Mouse (Mus musculus) telencephalon, adult 2 months (tissue): ENCODE results near the gene Ncs1.

Experiments used
- DNase-seq: peaks from one replicate; pipeline ENCODE4 v3.0.0-alpha.2; 2011; ENCODE audit warnings: low read depth, low spot score

Gene Ncs1

DNA sequence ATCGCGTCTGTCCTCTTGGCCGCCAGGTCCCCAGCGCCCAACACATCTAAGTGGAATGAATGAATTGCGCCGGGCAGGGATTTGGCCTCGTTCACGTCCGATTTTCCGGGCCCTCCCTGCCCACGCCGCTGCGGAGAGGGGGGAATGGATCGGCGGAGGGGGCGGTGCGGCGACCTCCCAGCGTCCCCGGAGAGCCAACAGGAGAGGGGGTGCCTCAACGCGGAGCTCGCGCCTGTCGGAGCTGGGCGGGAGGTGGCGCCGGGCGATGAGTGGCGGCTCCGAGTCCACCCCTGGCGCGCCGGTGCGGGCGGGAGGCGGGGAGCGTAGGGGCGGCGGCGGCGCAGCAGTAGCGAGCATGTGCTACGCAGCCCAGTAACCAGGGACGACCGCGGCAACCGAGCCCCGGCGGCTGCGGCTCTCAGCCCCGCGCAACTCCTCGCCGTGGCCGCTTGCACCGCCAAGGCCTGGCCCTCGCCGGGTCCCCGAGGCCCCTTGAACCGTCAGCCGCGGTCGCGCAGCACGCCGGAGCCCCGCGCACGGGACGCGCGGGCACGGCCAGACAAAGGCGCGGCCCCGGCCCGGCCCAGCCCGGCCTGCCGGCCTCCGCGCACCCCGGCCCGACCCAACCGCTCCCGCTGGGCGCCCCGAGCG, at the start of gene Ncs1:
Gene Ncs1, plus strand, starts transcription at position 333 of the 651 bp plus-strand sequence.
- no peak for DNase-seq

- DNase-seq, result peak; percentile 78
Measured at GRCm38 (mm10) chr2:31198621-31199020, 47.0 kb upstream of the Ncs1 start.

GRCm38 (mm10) chr2:31200051-31200450, 45.6 kb upstream of the Ncs1 start:
- no peak for DNase-seq

DNA sequence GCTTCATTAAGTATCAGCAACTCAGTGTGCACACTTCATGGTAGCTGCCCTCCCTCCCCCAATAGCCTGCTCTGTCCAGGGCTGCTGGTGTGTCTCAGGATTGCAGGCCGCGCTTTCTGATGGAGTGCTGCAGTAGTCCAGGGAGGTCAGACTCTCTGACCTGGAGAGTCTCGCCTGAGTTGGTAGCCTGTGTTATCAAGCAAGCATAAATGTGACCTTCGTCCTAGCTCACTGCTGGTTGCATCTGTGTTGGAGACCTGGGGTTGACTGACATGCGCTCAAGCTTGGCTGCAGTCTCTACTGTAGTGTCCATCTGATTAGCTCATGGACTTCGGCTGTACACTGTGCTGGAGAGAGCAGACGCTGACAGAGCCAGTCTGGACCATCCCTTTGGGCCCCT, 43.8 kb upstream of the Ncs1 start:
- DNase-seq, result no peak

DNA sequence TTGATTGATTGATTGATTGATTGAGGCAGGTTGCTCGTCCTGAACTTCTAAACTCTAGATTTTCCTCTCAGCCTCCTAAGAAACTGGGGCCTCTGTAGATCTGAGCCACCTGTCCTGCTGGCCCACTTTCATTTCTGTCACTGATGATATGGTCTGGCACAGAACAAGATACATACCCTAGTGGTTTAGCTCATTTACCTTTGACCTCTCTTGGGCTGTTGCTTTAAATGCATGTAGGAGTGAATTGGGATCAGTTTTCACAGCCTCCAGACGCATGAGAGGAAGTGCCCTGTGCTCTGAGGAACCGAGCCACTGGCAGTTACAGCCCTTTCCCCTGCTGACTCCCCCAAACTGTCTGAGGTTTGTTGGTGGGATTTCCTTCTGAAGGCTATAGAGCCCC, 43.3 kb upstream of the Ncs1 start:
- no peak for DNase-seq

DNA sequence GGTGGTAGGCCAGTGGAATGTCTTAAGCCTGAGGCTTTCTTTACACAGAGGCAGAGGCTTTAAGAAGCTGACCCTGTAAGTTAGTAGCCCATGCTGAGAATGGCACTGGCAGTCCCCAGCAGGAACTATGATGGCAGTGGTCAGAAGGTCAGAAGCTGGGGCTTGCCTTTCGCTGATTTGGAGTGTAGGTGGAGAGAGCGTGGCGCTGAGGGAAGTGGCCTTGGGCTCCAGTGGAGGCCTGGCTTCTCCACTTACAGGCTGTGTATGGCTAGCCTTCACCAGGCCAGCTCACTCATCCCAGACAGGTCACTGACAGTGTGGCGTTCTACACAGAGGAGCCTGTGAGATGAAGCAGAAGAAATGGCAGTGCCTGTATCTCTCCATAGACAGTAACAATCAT, 42.7 kb upstream of the Ncs1 start:
- DNase-seq, result no peak

DNA sequence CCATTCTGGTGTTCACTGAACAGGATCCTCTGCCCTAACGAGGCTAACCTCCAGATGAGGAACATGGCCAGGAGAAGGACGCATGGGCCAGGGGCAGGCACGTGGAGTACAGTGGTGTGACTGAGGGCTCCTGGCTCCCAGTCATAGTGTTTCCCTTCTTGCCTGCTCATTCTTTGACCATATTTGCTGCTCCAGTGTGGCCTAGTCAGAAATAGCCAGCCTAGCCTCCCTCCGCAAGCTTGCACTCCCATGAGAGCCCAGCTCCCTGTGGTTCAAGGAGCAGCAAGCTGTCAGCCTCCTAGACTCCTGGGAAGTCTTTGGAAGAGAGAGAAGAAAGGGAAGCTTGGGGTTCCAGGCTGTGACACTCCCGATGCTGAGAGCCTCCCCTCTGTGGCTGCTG, 40.9 kb upstream of the Ncs1 start:
- DNase-seq, result no peak

GRCm38 (mm10) chr2:31206211-31206610, 39.4 kb upstream of the Ncs1 start:
- no peak for DNase-seq

DNA sequence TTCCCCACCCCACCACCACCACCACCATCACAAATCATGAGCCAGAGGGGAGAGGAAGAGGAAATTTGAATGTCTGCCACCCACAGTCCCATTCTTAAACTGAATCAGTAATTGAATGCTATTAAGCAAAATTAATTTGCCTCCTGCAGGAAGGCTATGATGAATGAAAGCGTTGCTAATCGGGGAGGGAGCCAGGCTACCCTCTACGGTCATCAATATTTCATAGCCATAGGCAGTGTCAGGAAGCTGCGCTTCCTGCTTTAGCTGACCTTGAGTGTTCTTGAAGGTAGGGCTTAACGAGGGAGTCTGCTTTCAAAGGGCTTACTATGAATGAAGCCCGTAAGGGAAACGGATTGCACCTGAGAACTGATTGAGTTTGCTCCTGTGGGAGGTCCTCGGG, 38.7 kb upstream of the Ncs1 start:
- no peak for DNase-seq

DNA sequence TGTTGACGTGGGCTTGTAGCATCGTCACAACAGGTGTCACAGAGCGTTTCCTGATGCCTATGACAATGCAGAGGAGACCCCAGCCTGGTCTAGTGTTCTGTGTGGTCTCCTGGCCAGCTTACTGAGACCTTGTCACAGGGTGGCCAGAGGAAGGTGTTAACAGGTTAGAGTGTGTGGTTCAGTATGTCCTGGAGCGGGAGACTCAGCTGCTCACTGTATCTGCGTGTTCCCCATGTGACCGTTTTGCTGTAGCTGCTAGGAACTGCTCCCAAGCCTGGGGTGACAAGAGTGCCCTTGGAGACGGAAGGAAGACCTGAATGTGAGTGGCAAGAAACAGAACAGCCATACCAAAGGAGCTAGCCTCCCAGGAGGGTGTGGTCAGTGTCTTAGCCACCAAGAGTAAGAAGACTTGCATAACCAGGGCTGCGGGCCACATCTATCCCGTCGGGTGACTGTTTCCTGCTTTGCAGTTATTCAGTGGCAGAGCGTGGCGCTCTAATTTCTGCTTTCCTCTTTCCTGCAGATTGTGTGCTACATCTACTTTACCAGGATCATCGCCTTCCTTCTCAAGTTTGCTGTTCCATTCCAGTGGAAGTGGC, 37.0 kb upstream of the Ncs1 start:
- DNase-seq, result no peak

DNA sequence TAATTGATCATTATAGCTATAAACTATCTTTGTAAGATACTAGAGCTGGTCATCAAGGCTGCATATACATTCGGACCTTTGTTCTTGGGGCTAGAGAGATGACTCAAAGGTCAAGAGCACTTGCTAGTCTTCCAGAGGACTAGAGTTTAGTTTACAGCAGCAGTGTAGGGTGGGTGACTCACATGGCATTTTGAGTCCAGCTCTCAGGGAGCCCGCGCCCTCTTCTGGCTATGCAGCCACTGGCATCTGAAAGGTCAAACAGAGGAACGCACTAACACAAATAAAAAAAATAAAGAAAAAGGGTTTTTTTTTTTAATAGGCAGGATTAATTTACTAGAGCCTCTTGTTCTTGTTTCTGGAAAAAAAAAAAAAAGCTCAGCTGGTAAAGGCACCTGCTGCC, 36.1 kb upstream of the Ncs1 start:
- DNase-seq, result no peak

- no peak for DNase-seq
Measured at GRCm38 (mm10) chr2:31210144-31210847, 35.3 kb upstream of the Ncs1 start.

DNA sequence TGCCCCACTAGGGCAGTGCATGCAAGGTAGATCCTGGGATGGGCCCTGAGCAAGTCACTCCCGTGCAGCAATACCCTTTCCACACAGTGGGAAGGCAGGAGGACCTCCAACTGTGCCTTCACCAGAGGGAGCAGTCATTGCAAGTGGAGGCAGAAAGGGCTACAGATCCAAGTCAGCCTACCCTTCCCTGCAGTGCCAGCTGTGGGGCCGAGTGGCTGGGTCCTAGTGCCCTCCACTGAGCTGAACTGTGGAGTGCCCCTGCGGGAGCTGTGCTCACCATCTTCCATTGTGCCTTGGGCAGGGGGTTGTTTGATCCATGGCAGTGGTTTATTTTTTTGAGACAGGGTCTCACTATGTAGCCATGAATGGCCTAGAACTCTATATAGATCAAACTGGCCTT, 34.4 kb upstream of the Ncs1 start:
- DNase-seq, result no peak

DNA sequence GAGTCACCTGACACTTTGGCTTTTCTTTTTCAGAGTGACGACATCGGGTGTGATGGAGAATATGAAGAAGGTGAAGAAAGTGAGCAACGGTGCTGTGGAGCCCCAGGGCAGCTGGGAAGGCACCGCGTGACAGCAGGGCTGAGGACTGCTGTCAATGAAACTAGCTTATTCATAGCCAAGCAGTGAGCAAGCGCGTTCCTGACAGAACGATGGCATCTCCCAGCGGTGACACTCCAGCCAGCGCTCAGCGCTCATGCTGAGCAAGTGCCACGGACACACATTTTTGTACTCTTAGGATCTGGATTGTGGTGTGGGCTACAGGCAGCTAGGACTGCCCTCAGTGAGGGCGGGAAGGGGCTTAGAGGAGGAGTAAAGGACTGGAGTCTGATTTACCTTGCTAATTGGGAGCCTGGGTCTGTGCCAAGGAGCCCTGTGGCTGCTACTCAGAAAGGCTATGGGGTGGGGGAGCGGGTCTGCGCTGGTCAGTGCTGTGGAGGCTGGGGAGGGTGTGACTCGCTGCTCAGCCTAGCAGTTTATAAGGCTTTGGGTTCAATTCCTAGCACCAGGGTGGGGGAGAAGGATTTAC, 31.3 kb upstream of the Ncs1 start:
- DNase-seq, result no peak

DNA sequence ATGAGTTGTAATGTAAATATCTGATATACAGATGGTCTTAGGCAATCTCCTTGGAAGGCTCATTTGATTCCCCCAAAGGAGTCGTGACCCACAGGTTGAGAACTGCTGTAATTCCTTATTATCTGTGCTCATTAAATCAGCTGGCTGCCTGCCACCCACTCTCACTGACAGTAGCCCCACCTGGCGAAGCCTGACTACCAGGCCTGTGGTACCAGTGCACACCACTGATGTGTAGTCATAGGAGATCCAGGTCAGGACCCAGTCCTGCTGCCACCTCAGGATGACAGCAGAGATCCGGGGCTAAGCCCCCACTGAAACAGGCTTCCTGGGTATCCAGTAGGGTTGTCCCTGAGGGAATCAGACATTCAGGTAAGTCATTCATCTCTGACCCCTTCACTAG, 27.0 kb upstream of the Ncs1 start:
- no peak for DNase-seq

- DNase-seq, result no peak
Measured at GRCm38 (mm10) chr2:31219470-31219869, 26.2 kb upstream of the Ncs1 start.

DNA sequence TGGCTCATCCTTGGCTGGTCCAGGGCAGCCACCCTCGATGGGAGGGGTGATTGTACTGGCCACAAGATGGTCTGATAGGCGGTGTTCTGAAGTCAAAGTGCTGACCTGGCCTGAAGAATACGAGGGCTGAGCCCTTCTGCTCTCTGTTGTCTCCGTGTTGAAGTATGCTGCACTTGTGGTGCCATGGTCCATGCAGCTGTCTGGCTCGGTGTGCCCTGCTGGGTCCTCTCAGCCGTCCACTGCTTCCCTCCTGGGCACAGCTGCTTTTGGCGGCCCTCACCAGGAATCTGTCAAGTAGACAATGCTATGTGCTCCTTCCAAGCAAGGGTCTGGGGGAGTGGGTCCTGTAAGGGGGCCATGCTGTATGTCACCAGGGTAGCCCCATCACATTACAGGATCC, 24.8 kb upstream of the Ncs1 start:
- DNase-seq, result no peak

GRCm38 (mm10) chr2:31221582-31221981, 24.0 kb upstream of the Ncs1 start:
- no peak for DNase-seq

- DNase-seq, result no peak
Measured at GRCm38 (mm10) chr2:31228768-31229311, 16.8 kb upstream of the Ncs1 start.

GRCm38 (mm10) chr2:31239203-31239696, 6.4 kb upstream of the Ncs1 start:
- no peak for DNase-seq

GRCm38 (mm10) chr2:31239833-31240232, 5.8 kb upstream of the Ncs1 start:
- DNase-seq, result no peak

- DNase-seq, result no peak
Measured at GRCm38 (mm10) chr2:31241639-31242038, 4.0 kb upstream of the Ncs1 start.
